Mouse (Mus musculus) embryonic facial prominence, embryonic 11.5 days (tissue): ENCODE measurements around the gene Fam126b. TPM values are rescaled to one million over a fixed set of nuclear protein-coding genes. Genes with fewer than 3 reads are reported as not detected.

Source experiments
- ATAC-seq: fragments of 200-750 bp; cut with Nextera tagmentation; replicated peaks from 2 replicates; pipeline ENCODE4 v1.8.0; 2017; ENCODE audit warnings: low read depth; ENCODE audit not compliant: insufficient number of reproducible peaks, low FRiP score, low TSS enrichment
- DNase-seq: peaks from one replicate; pipeline ENCODE4 v3.0.0-alpha.2; 2015; ENCODE audit warnings: low spot score
- H3K27ac ChIP-seq: fragments of 300-500 bp; sonication (generic); replicated peaks from 2 replicates; pipeline ENCODE4 v1.5.1; 2014; ENCODE audit warnings: mild to moderate bottlenecking, low read depth, low read length, control low read depth
- H3K27me3 ChIP-seq: fragments of 300-500 bp; sonication (generic); 2 replicates; pipeline ENCODE4 v1.6.1; 2014; ENCODE audit warnings: mild to moderate bottlenecking, low read length, moderate library complexity, mixed read lengths; ENCODE audit not compliant: control insufficient read depth, insufficient read depth
- H3K36me3 ChIP-seq: fragments of 300-500 bp; sonication (generic); replicated peaks from 2 replicates; pipeline ENCODE4 v1.6.1; 2014; ENCODE audit warnings: low read depth, mild to moderate bottlenecking, low read length, moderate library complexity, mixed read lengths; ENCODE audit not compliant: control insufficient read depth, insufficient read depth
- H3K4me1 ChIP-seq: fragments of 300-500 bp; sonication (generic); 2 replicates; pipeline ENCODE4 v1.6.1; 2014; ENCODE audit warnings: low read length, mixed read lengths; ENCODE audit not compliant: control insufficient read depth, insufficient read depth
- H3K4me2 ChIP-seq: fragments of 300-500 bp; sonication (generic); 2 replicates; pipeline ENCODE4 v1.6.1; 2014; ENCODE audit warnings: low read depth, mild to moderate bottlenecking, control low read depth, low read length, moderate library complexity
- H3K4me3 ChIP-seq: fragments of 300-500 bp; sonication (generic); 2 replicates; pipeline ENCODE4 v1.5.1; 2014; ENCODE audit warnings: low read depth, low read length, control low read depth
- H3K9ac ChIP-seq: fragments of 300-500 bp; sonication (generic); replicated peaks from 2 replicates; pipeline ENCODE4 v1.6.1; 2014; ENCODE audit warnings: mild to moderate bottlenecking, control low read depth, low read length
- H3K9me3 ChIP-seq: fragments of 300-500 bp; sonication (generic); replicated peaks from 2 replicates; pipeline ENCODE4 v1.6.1; 2016; ENCODE audit warnings: mild to moderate bottlenecking, low read length, inconsistent platforms, mixed read lengths; ENCODE audit not compliant: control insufficient read depth
- WGBS: fragments of 180-500 bp; shearing (Covaris S2); extraction: QIAGEN DNeasy Blood & Tissue Kit; methylation state at CpG from one replicate; pipeline ENCODE4 v1.1.7; 2014; 5-methylcytosine and 5-hydroxymethylcytosine counted together
- polyA plus RNA-seq: library from polyadenylated mRNA; unstranded; fragments of >200 nt; fragmentation: Nextera tagmentation; extraction: Ambion mirVana; gene quantifications from 2 replicates; pipeline ENCODE4 v1.2.1, GENCODE M21; 2014

The Fam126b gene
- polyA plus RNA-seq, 1 experiment from 2014 or later: 6.1 TPM

DNA sequence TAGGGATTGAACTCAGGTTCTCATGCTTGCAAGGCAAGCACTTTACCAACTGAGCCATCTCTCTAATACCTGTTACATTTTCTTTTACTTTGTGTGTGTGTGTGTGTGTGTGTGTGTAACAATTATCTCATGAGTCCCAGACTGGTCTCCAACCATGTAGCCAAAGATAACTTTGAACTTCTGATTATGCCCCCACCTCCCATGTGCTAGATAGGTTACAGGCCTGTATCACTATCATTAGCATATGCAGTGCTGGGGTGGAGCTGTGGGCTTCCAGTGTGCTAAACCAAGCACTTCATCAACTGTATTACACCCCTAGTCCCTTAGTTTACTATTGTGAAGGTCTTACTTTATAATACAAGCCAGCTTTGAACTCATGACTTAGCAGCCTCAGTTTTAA, 83.0 kb downstream of the Fam126b start:
- no peaks in the 10 kb centered on the region for H3K36me3 ChIP-seq
- ATAC-seq (no peak), DNase-seq (no peak)
- no peak overlapping the region for H3K27ac ChIP-seq
- H3K4me2 ChIP-seq: no peak overlapping the region
- H3K4me1 ChIP-seq: no peaks in the 10 kb centered on the region
- peaks cover 6% of the 10 kb centered on the region for H3K9me3 ChIP-seq
- no peak overlapping the region for H3K9ac ChIP-seq
- no peak overlapping the region for H3K4me3 ChIP-seq
- H3K27me3 ChIP-seq: no peaks in the 10 kb centered on the region

- Histone ChIP-seq H3K27ac (no peak overlapping the region), H3K4me2 (no peak overlapping the region), H3K4me3 (no peak overlapping the region), H3K4me1 (no peaks in the 10 kb centered on the region), H3K9ac (no peak overlapping the region), H3K9me3 (no peaks in the 10 kb centered on the region), H3K27me3 (no peaks in the 10 kb centered on the region), H3K36me3 (no peaks in the 10 kb centered on the region)
- no peak for DNase-seq
- WGBS: 93% methylated on average over 1 of the region's 1 CpGs
- ATAC-seq: no peak
These were observed 87.4 kb downstream of the Fam126b start for GRCm38 (mm10) chr1:58498758-58499157.

GRCm38 (mm10) chr1:58497678-58498077, 88.4 kb downstream of the Fam126b start:
- H3K9me3 ChIP-seq: no peaks in the 10 kb centered on the region
- H3K4me1 ChIP-seq: no peaks in the 10 kb centered on the region
- WGBS: 89% methylated on average over 4 of the region's 4 CpGs
- H3K27me3 ChIP-seq: no peaks in the 10 kb centered on the region
- H3K36me3 ChIP-seq: no peaks in the 10 kb centered on the region
- H3K9ac ChIP-seq: no peak overlapping the region
- DNase-seq (no peak), ATAC-seq (no peak)
- H3K4me2 ChIP-seq: no peak overlapping the region
- H3K27ac ChIP-seq: no peak overlapping the region
- H3K4me3 ChIP-seq: no peak overlapping the region

DNA sequence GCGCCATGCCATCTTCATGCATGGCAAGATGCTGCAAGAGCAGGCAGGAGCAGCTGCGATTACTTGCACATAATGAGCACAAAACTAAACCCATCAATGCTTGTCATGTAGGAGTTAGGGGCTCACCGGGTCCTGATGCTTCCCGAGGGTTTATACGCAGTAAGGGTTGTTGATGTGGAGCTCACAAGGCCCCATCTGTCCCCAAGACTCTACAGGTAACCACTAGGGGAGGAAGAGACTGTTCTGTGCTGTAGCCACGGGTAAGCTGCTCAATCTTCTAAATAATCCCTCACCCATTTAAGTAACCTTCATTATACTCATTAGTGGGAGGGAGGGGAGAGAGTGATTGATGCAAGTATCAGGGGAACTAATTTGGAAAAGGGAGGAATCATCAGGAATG, 90.5 kb downstream of the Fam126b start:
- WGBS: 92% methylated on average over 6 of the region's 6 CpGs
- Histone ChIP-seq H3K4me3 (no peak overlapping the region), H3K27me3 (no peaks in the 10 kb centered on the region), H3K9me3 (no peaks in the 10 kb centered on the region), H3K4me1 (no peaks in the 10 kb centered on the region), H3K4me2 (no peak overlapping the region), H3K9ac (no peak overlapping the region), H3K36me3 (no peaks in the 10 kb centered on the region), H3K27ac (no peak overlapping the region)
- no peak for ATAC-seq
- no peak for DNase-seq

- H3K4me1 ChIP-seq: no peaks in the 10 kb centered on the region
- H3K27ac ChIP-seq: no peak overlapping the region
- no peaks in the 10 kb centered on the region for H3K9me3 ChIP-seq
- H3K9ac ChIP-seq: no peak overlapping the region
- peaks cover 4% of the 10 kb centered on the region for H3K36me3 ChIP-seq
- no peak overlapping the region for H3K4me2 ChIP-seq
- no peaks in the 10 kb centered on the region for H3K27me3 ChIP-seq
- WGBS: 83% methylated on average over 4 of the region's 4 CpGs
- H3K4me3 ChIP-seq: no peak overlapping the region
- ATAC-seq: no peak
- no peak for DNase-seq
These were observed 103.5 kb downstream of the Fam126b start for GRCm38 (mm10) chr1:58482647-58483046.

- Histone ChIP-seq H3K27ac (no peak overlapping the region), H3K27me3 (no peaks in the 10 kb centered on the region), H3K9me3 (no peaks in the 10 kb centered on the region), H3K4me2 (no peak overlapping the region), H3K4me3 (no peak overlapping the region), H3K36me3 (peaks cover 7% of the 10 kb centered on the region), H3K4me1 (no peaks in the 10 kb centered on the region), H3K9ac (no peak overlapping the region)
- DNase-seq (no peak), ATAC-seq (no peak)
- WGBS: 95% methylated on average over 8 of the region's 8 CpGs
These were observed 110.5 kb downstream of the Fam126b start for GRCm38 (mm10) chr1:58475662-58476061.

Other genes with a start within 250 kb of the Fam126b start
- 523 and 595 TPM in 2 replicates for gene Bzw1, start 193.4 kb downstream of the Fam126b start, polyA plus RNA-seq
- 182 and 195 TPM in 2 replicates for gene Clk1, start 162.3 kb downstream of the Fam126b start, polyA plus RNA-seq
- gene Nif3l1, start 141.2 kb downstream of the Fam126b start, polyA plus RNA-seq: 69.1 and 69.4 TPM in 2 replicates
- gene Ppil3, start 140.8 kb downstream of the Fam126b start, polyA plus RNA-seq: 60.8 and 66.6 TPM in 2 replicates
- 57.9 and 65.2 TPM in 2 replicates for gene Orc2, start 81.2 kb downstream of the Fam126b start, polyA plus RNA-seq
- 152 and 162 TPM in 2 replicates for gene Ndufb3, start 61 bp upstream of the Fam126b start, polyA plus RNA-seq
- gene Als2cr12, start 109.7 kb upstream of the Fam126b start, polyA plus RNA-seq: not detected in 2 replicates
- gene Cflar, start 125.2 kb upstream of the Fam126b start, polyA plus RNA-seq: 24.1 and 25.0 TPM in 2 replicates
- 15.5 and 16.3 TPM in 2 replicates for gene Casp8, start 209.1 kb upstream of the Fam126b start, polyA plus RNA-seq